Mouse (Mus musculus) cerebellum, adult 11-12 months (tissue): Measurements from ENCODE around the gene Hoxa13.

Experiments
- DNase-seq: peaks from one replicate; pipeline ENCODE4 v3.0.0; 2022

The Hoxa13 gene

GRCm38 (mm10) chr6:52221337-52221992, 39.2 kb downstream of the Hoxa13 start, which contains the start of gene Hoxa7:
Hoxa7 (minus strand) TSS chr6:52221854.
- DNase-seq: peak; percentile 72

GRCm38 (mm10) chr6:52220865-52221310, 39.8 kb downstream of the Hoxa13 start:
- no peak for DNase-seq

GRCm38 (mm10) chr6:52220003-52220864, 40.4 kb downstream of the Hoxa13 start:
- DNase-seq: no peak

GRCm38 (mm10) chr6:52219234-52219942, 41.3 kb downstream of the Hoxa13 start:
- no peak for DNase-seq

- no peak for DNase-seq
Measured at GRCm38 (mm10) chr6:52218643-52219215, 42.0 kb downstream of the Hoxa13 start.

GRCm38 (mm10) chr6:52217895-52218642, 42.6 kb downstream of the Hoxa13 start:
- DNase-seq: no peak

- no peak for DNase-seq
Measured at GRCm38 (mm10) chr6:52217459-52217768, 43.3 kb downstream of the Hoxa13 start.

GRCm38 (mm10) chr6:52216691-52217458, 43.8 kb downstream of the Hoxa13 start:
- no peak for DNase-seq

- no peak for DNase-seq
Measured at GRCm38 (mm10) chr6:52215771-52216535, 44.7 kb downstream of the Hoxa13 start.

- no peak for DNase-seq
Measured at GRCm38 (mm10) chr6:52215070-52215469, 45.6 kb downstream of the Hoxa13 start.

GRCm38 (mm10) chr6:52214271-52214670, 46.4 kb downstream of the Hoxa13 start:
- no peak for DNase-seq

GRCm38 (mm10) chr6:52213119-52213986, 47.3 kb downstream of the Hoxa13 start, which contains the start of the genes Hoxa3 and Gm28308:
Hoxa3 (minus strand) TSS chr6:52213336.
Gm28308 (minus strand) TSS chr6:52213339.
- DNase-seq: no peak

- no peak for DNase-seq
Measured at GRCm38 (mm10) chr6:52212556-52213118, 48.0 kb downstream of the Hoxa13 start.

- no peak for DNase-seq
Measured at GRCm38 (mm10) chr6:52211961-52212360, 48.7 kb downstream of the Hoxa13 start.

GRCm38 (mm10) chr6:52211170-52211935, 49.3 kb downstream of the Hoxa13 start:
- DNase-seq: peak; percentile 45

GRCm38 (mm10) chr6:52209685-52210046, 51.0 kb downstream of the Hoxa13 start:
- no peak for DNase-seq

GRCm38 (mm10) chr6:52208868-52209684, 51.6 kb downstream of the Hoxa13 start:
- DNase-seq: no peak
